Mouse (Mus musculus) leukemia stem cell, adult 10-12 weeks (primary cell): ENCODE measurements around the gene Cbln1. TPM values are rescaled to one million over a fixed set of nuclear protein-coding genes. Genes with fewer than 3 reads are reported as not detected.

Experiments
- polyA plus RNA-seq: library from polyadenylated mRNA; stranded (reverse); fragments of >175 nt; gene quantifications from 2 replicates; pipeline ENCODE4 v1.2.3, GENCODE M21; 2012; ENCODE audit warnings: low replicate concordance

Gene Cbln1
- polyA plus RNA-seq, result 0.19 and 0.50 TPM in 2 replicates

DNA sequence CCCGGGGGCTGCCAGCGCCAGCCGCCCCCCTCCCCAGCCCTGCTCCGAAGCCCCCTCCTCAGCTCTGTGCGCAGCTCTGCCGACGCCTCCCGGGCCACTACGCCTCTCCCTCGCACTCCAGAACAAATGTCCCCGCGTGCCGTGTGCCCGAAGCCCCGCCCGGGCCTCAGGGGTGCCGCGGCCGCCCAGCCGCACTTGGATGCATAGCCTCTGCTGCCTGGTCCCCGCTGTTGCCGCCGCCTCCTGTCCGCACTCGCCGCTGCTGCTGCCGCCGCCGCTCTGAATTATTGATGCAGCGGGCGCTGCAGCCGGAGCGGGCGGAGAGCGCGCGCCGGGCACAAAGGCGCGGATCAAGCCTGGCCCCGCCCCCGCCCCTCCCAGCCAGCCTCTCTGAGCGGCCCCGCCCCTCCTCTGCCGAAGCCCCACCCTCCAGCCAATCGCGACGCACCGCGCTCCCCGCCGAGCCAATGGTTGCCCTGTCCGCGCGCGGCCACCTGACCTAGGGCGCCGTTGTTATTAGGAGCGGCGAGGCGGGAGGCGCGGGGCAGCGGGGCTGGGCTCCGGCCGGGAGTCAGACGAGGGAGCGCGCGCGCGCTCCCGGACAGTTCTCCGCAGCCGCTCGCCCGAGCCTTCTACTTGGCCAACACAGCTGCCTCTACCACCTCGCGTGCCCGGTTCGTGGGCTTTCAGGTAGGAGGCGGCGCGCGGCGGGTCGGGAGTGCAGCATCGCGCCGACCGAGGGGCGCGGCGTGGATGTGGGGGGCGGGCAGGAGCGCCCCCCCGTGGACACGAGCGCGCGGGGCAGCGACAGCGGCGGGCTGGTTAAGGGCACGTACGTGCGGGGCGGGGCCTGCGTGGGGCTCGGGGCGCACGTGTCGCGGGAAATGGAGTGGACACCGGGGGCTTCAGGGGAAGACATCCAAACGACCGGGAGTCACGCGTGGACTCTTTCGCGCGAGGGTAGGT is at the start of gene Cbln1:
Gene Cbln1 (minus strand): TSS at position 339 of the 966 bp plus-strand sequence.

Other genes starting within 250 kb of the Cbln1 start
- not detected in 2 replicates for gene 4933402J07Rik, start 91.2 kb upstream of the Cbln1 start, polyA plus RNA-seq